Mouse (Mus musculus): ENCODE results near the gene Cip2a.

- TF ChIP-seq CTCF (IDR thresholded peaks at IDR 0.05; ENCODE audit: low read depth) (0 out of 2 replicates have a peak, but pooled peaks have one; percentile 32), EP300 (IDR thresholded peaks at IDR 0.05; ENCODE audit: low read depth) (no peak)
Observed at GRCm38 (mm10) chr16:48973548-48973947, 20.4 kb upstream of the Cip2a start.

Measured in liver, embryonic 14.5 days (tissue).